Mouse (Mus musculus) heart, adult 2 months (tissue): ENCODE data around the gene BC067074. TPM values are rescaled to one million over a fixed set of nuclear protein-coding genes. Genes with fewer than 3 reads are reported as not detected.
A peak's percentile ranks its signal among the peaks of the same experiment; 100 is the strongest.
"Not testable (repeated sequence)": the region's sequence is repeated elsewhere in the genome, so short reads cannot be mapped to it uniquely, and the experiment has no call there.

Source experiments
- DNase-seq, 2 experiments: peaks; one replicate each; pipeline ENCODE4 v3.0.0; 2021
- H3K27ac ChIP-seq: fragments of 200-600 bp; 2 replicates; pipeline ENCODE4 v1.8.1; 2022
- H3K27me3 ChIP-seq: fragments of 200-500 bp; 2 replicates; pipeline ENCODE4 v1.6.1; 2012; ENCODE audit warnings: mild to moderate bottlenecking, low read length, inconsistent platforms, mixed read lengths; ENCODE audit not compliant: control insufficient read depth, insufficient read depth
- H3K36me3 ChIP-seq: fragments of 200-500 bp; 2 replicates; pipeline ENCODE4 v1.6.1; 2012; ENCODE audit warnings: low read length, inconsistent platforms; ENCODE audit not compliant: control insufficient read depth, insufficient read depth
- H3K4me1 ChIP-seq: fragments of 200-500 bp; 2 replicates; pipeline ENCODE4 v1.6.1; 2011; ENCODE audit warnings: low read length; ENCODE audit not compliant: control insufficient read depth, insufficient read depth
- H3K4me3 ChIP-seq: fragments of 200-600 bp; 2 replicates; pipeline ENCODE4 v1.8.1; 2022
- H3K79me2 ChIP-seq: fragments of 200-500 bp; replicated peaks from 2 replicates; pipeline ENCODE4 v1.6.1; 2012; ENCODE audit warnings: mild to moderate bottlenecking, inconsistent platforms, low read length, moderate library complexity, mixed read lengths; ENCODE audit not compliant: control insufficient read depth, insufficient read depth
- H3K9ac ChIP-seq: fragments of 200-500 bp; 2 replicates; pipeline ENCODE4 v1.6.1; 2012; ENCODE audit warnings: low read depth, mild to moderate bottlenecking, control low read depth, inconsistent platforms, low read length, mixed read lengths
- CTCF ChIP-seq: fragments of 200-600 bp; IDR thresholded peaks from 2 replicates; pipeline ENCODE4 v1.8.1; 2022; ENCODE audit warnings: antibody characterized with exemption, mild to moderate bottlenecking, moderate library complexity
- EP300 ChIP-seq: fragments of 200-500 bp; IDR thresholded peaks from 2 replicates; pipeline ENCODE4 v1.6.1; 2011; ENCODE audit warnings: low read depth, low read length, control low read depth; ENCODE audit not compliant: insufficient read depth
- POLR2A ChIP-seq: fragments of 200-500 bp; IDR thresholded peaks from 2 replicates; pipeline ENCODE4 v1.6.1; 2011; ENCODE audit warnings: mild to moderate bottlenecking, low read depth, low read length, control low read depth; ENCODE audit not compliant: insufficient read depth
- WGBS: fragments of 180-500 bp; shearing (Covaris S2); methylation state at CpG from one replicate; pipeline ENCODE4 v1.1.7; 2018; 5-methylcytosine and 5-hydroxymethylcytosine counted together
- intact Hi-C: fragments of 180-260 bp; cut with DNase I; formaldehyde crosslinking; loops from one replicate; pipeline ENCODE4 v1.15.1; 2025
- polyA plus RNA-seq: library from polyadenylated mRNA; depleted of rRNA; stranded (reverse); fragments of >200 nt; gene quantifications from 2 replicates; pipeline ENCODE4 v1.2.3, GENCODE M21; 2012
- total RNA-seq, 2 experiments: library from RNA; stranded (reverse); gene quantifications; 2 replicates each; pipeline ENCODE4 v1.2.3; 2021

The BC067074 gene
- total and polyA plus RNA-seq, 3 experiments: 1.4 to 2.3 (median 2.0) TPM

DNA sequence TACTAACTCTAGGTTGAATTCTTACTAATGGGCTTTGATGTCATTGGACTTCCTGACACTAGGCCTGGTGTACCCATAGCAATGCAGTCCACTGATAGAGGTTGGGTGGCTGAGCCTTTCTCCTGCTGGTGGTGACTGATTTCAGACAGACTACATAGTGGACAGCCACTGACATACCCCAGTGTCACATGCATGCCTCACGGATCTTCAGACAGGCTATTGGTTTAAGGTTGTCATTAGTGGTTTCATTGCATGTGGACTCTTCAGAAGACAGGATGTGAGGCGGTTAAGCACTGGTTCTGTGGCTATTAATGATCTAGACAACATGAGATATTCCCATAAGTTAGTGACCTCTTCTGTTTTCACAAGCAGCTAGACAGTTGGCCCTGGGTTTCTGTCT lies 89.2 kb downstream of the BC067074 start:
- TF ChIP-seq EP300: no peak
- TF ChIP-seq POLR2A: no peak
- no peak for TF ChIP-seq CTCF
- H3K79me2 ChIP-seq: no peaks in the 10 kb centered on the region
- intact Hi-C loops: no loop called here
- H3K9ac ChIP-seq: no peak overlapping the region
- H3K4me1 ChIP-seq: peaks cover 2% of the 10 kb centered on the region; the same call in 1 of the 2 replicates
- H3K36me3 ChIP-seq: no peaks in the 10 kb centered on the region
- H3K27me3 ChIP-seq: no peaks in the 10 kb centered on the region
- no peak for DNase-seq
- WGBS: 86% methylated on average over 2 of the region's 2 CpGs
- no peak overlapping the region for H3K4me3 ChIP-seq
- H3K27ac ChIP-seq: no peak overlapping the region

DNA sequence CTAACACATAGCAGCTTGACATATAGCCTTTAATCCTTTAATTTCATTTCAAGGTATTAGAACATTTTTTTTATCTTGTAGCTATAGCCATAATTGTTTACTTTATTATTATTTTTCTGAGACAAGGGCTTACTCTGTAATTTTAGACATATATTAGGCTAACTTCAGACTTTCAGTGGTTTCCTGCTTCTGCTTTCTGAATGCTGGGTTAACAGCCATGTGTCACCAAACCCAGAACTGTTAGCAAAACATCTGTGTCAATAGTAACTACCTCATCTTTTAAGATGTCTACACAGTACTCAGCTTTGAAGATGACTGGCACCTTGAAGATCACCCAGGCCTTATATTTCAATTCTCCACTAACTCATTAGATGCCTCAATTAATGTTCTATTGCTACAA lies 89.8 kb downstream of the BC067074 start:
- H3K79me2 ChIP-seq, H3K4me1 ChIP-seq, H3K36me3 ChIP-seq, DNase-seq, H3K27me3 ChIP-seq, H3K4me3 ChIP-seq, H3K27ac ChIP-seq, H3K9ac ChIP-seq, intact Hi-C loops: not testable (repeated sequence)

DNA sequence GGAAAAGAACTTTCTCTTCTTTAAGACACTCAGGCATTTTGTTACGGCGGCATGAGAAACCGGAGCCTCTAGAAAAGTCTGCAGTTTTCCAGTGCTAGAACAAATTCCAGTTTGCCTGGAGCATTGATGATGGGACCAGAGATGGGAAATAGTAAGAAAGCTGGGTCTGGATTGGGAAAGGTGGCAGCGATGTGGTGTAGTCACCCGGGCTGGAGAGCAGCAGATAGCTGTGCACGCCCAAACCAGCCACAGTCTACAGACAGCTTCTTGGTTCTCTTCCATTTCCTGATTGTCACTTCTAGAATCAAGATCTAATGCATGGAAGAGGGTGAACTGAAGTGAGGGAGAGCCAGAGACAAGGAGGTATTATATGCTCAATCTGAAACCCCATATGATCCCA lies 100.4 kb downstream of the BC067074 start:
- H3K79me2 ChIP-seq: no peaks in the 10 kb centered on the region
- no peak overlapping the region for H3K27ac ChIP-seq
- H3K4me3 ChIP-seq: no peak overlapping the region
- no peaks in the 10 kb centered on the region for H3K27me3 ChIP-seq
- intact Hi-C loops: no loop called here
- H3K4me1 ChIP-seq: no peaks in the 10 kb centered on the region
- TF ChIP-seq EP300: no peak
- no peak overlapping the region for H3K9ac ChIP-seq
- 94% methylated on average over 6 of the region's 6 CpGs for WGBS
- DNase-seq: no peak
- H3K36me3 ChIP-seq: no peaks in the 10 kb centered on the region

- 80% methylated on average over 15 of the region's 15 CpGs for WGBS
- intact Hi-C loops: no loop called here
- peak; percentile 60 to 63 for DNase-seq
- no peaks in the 10 kb centered on the region for H3K27me3 ChIP-seq
- no peak overlapping the region for H3K4me3 ChIP-seq
- H3K79me2 ChIP-seq: no peaks in the 10 kb centered on the region
- no peak overlapping the region for H3K27ac ChIP-seq
- no peak overlapping the region for H3K9ac ChIP-seq
- no peak for TF ChIP-seq POLR2A
- no peak for TF ChIP-seq EP300
- TF ChIP-seq CTCF: no peak
- H3K36me3 ChIP-seq: no peaks in the 10 kb centered on the region
- H3K4me1 ChIP-seq: no peaks in the 10 kb centered on the region
These were observed 101.6 kb downstream of the BC067074 start for GRCm38 (mm10) chr13:113394591-113394990.

DNA sequence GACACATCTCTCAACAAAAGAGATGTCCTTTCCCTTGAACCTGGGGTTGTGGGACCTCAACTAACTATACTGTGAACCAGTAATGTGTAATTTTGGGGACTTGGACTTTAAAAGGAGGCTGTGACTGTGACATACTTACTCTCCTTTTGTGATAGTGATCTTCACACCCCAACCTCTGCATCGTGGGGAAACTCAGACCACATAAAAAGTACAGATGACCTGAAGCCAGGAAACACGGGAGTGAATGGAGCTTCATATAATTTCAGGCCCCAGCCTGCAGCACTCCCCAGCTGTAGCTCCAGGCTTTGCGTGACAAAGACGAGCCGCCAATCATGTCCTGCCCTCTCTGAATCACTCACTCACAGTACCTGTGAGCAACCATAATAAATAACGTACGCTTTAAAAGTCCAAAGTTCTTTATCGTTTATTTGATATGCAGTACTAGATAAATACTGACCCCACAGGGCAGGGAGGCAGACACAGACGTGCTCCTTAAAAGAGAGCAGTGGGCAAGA lies 104.1 kb downstream of the BC067074 start:
- Histone ChIP-seq H3K27me3 (no peaks in the 10 kb centered on the region), H3K36me3 (no peaks in the 10 kb centered on the region), H3K4me3 (no peak overlapping the region), H3K4me1 (no peaks in the 10 kb centered on the region), H3K79me2 (no peaks in the 10 kb centered on the region), H3K27ac (no peak overlapping the region), H3K9ac (no peak overlapping the region)
- 84% methylated on average over 9 of the region's 9 CpGs for WGBS
- intact Hi-C loops: no loop called here
- TF ChIP-seq CTCF (no peak), POLR2A (no peak), EP300 (no peak)
- no peak for DNase-seq

- no peaks in the 10 kb centered on the region for H3K79me2 ChIP-seq
- DNase-seq: peak in 1 of 2 experiments; percentile 23
- H3K36me3 ChIP-seq: no peaks in the 10 kb centered on the region
- H3K27me3 ChIP-seq: no peaks in the 10 kb centered on the region
- intact Hi-C loops: no loop called here
- H3K9ac ChIP-seq: no peak overlapping the region
- no peak overlapping the region for H3K27ac ChIP-seq
- TF ChIP-seq POLR2A: no peak
- no peak for TF ChIP-seq CTCF
- TF ChIP-seq EP300: no peak
- no peak overlapping the region for H3K4me3 ChIP-seq
- H3K4me1 ChIP-seq: no peaks in the 10 kb centered on the region
- WGBS: 62% methylated on average over 4 of the region's 4 CpGs
These were observed 108.5 kb downstream of the BC067074 start for GRCm38 (mm10) chr13:113401373-113402010.
